Mouse (Mus musculus) heart, postnatal 0 days (tissue): ENCODE measurements at regions not wholly inside any gene's neighbourhood (a gene's known extent, or its start where the extent isn't known, plus 50 kb on each side); places are given as distances from the start of the nearest gene placed in this dataset.

Experiments
- ATAC-seq: fragments of 200-750 bp; cut with Nextera tagmentation; 2 replicates; pipeline ENCODE4 v1.8.0; 2017; ENCODE audit warnings: low read depth, moderate number of reproducible peaks, moderate library complexity; ENCODE audit not compliant: insufficient read depth
- DNase-seq: peaks from one replicate; pipeline ENCODE4 v3.0.0-alpha.2; 2016; ENCODE audit warnings: low spot score
- H3K27ac ChIP-seq: fragments of 300-500 bp; sonication (generic); 2 replicates; pipeline ENCODE4 v1.5.1; 2014; ENCODE audit warnings: low read depth, mild to moderate bottlenecking
- H3K27me3 ChIP-seq: fragments of 300-500 bp; sonication (generic); 2 replicates; pipeline ENCODE4 v1.6.1; 2014; ENCODE audit warnings: low read length, mixed read lengths; ENCODE audit not compliant: control insufficient read depth, insufficient read depth
- H3K36me3 ChIP-seq: fragments of 300-500 bp; sonication (generic); replicated peaks from 2 replicates; pipeline ENCODE4 v1.6.1; 2014; ENCODE audit warnings: low read length, mixed read lengths; ENCODE audit not compliant: control insufficient read depth, insufficient read depth
- H3K4me1 ChIP-seq: fragments of 300-500 bp; sonication (generic); 2 replicates; pipeline ENCODE4 v1.6.1; 2014; ENCODE audit warnings: antibody characterized with exemption; ENCODE audit not compliant: control insufficient read depth, insufficient read depth
- H3K4me2 ChIP-seq: fragments of 300-500 bp; sonication (generic); 2 replicates; pipeline ENCODE4 v1.6.1; 2014; ENCODE audit warnings: low read depth, mild to moderate bottlenecking, low read length, moderate library complexity
- H3K4me3 ChIP-seq: fragments of 300-500 bp; sonication (generic); 2 replicates; pipeline ENCODE4 v1.5.1; 2014; ENCODE audit warnings: low read depth, low read length
- H3K9ac ChIP-seq: fragments of 300-500 bp; sonication (generic); replicated peaks from 2 replicates; pipeline ENCODE4 v1.6.1; 2014; ENCODE audit warnings: low read depth, low read length, mixed read lengths
- H3K9me3 ChIP-seq: fragments of 300-500 bp; sonication (generic); replicated peaks from 2 replicates; pipeline ENCODE4 v1.6.1; 2016; ENCODE audit warnings: low read length; ENCODE audit not compliant: control insufficient read depth
- CTCF ChIP-seq: IDR thresholded peaks from 2 replicates; pipeline ENCODE4 v1.5.1; 2016; ENCODE audit warnings: antibody characterized with exemption, control low read depth, low read depth
- EP300 ChIP-seq: IDR thresholded peaks from 2 replicates; pipeline ENCODE4 v1.6.1; 2016; ENCODE audit warnings: antibody characterized with exemption, low read depth
- WGBS: fragments of 180-500 bp; shearing (Covaris S2); extraction: QIAGEN DNeasy Blood & Tissue Kit; methylation state at CpG from one replicate; pipeline ENCODE4 v1.1.7; 2014; 5-methylcytosine and 5-hydroxymethylcytosine counted together

GRCm38 (mm10) chr3:20590143-20590542 lies 223.2 kb upstream of the Agtr1b start:
- no peak for DNase-seq
- TF ChIP-seq CTCF (peak; percentile 86), EP300 (no peak)
- Histone ChIP-seq H3K36me3 (no peaks in the 10 kb centered on the region), H3K27me3 (no peaks in the 10 kb centered on the region), H3K4me3 (no peak overlapping the region), H3K9me3 (no peaks in the 10 kb centered on the region), H3K9ac (no peak overlapping the region), H3K4me2 (no peak overlapping the region), H3K4me1 (peaks cover 5% of the 10 kb centered on the region; the same call in 1 of the 2 replicates), H3K27ac (no peak overlapping the region)
- 32% methylated on average over 2 of the region's 2 CpGs for WGBS
- ATAC-seq, result no peak

GRCm38 (mm10) chr3:20551563-20551962 lies 184.6 kb upstream of the Agtr1b start:
- H3K27me3 ChIP-seq, result no peaks in the 10 kb centered on the region
- H3K9ac ChIP-seq, result no peak overlapping the region
- peak; percentile 46 for TF ChIP-seq CTCF
- TF ChIP-seq EP300, result no peak
- H3K4me1 ChIP-seq, result no peaks in the 10 kb centered on the region
- DNase-seq, result no peak
- ATAC-seq, result no peak
- no peaks in the 10 kb centered on the region for H3K36me3 ChIP-seq
- WGBS, result 28% methylated on average over 2 of the region's 2 CpGs
- no peak overlapping the region for H3K4me2 ChIP-seq
- H3K4me3 ChIP-seq, result no peak overlapping the region
- H3K9me3 ChIP-seq, result no peaks in the 10 kb centered on the region
- H3K27ac ChIP-seq, result no peak overlapping the region

GRCm38 (mm10) chr3:20543991-20544390 lies 177.0 kb upstream of the Agtr1b start:
- H3K9ac ChIP-seq, result no peak overlapping the region

GRCm38 (mm10) chr3:20538492-20539004 lies 171.6 kb upstream of the Agtr1b start:
- ATAC-seq (no peak), DNase-seq (no peak)
- no peaks in the 10 kb centered on the region for H3K27me3 ChIP-seq
- no peaks in the 10 kb centered on the region for H3K4me1 ChIP-seq
- TF ChIP-seq EP300 (no peak), CTCF (no peak)
- H3K9me3 ChIP-seq, result 0 out of 2 replicates have a peak, but pooled peaks cover 3% of the 10 kb centered on the region
- no peak overlapping the region for H3K4me3 ChIP-seq
- H3K27ac ChIP-seq, result no peak overlapping the region
- H3K36me3 ChIP-seq, result no peaks in the 10 kb centered on the region
- H3K9ac ChIP-seq, result no peak overlapping the region
- H3K4me2 ChIP-seq, result no peak overlapping the region
- WGBS, result 64% methylated on average over 4 of the region's 4 CpGs

More at GRCm38 (mm10) chr3:20543991-20544390, 177.0 kb upstream of the Agtr1b start:
- DNase-seq (no peak), ATAC-seq (no peak)
- no peak overlapping the region for H3K4me3 ChIP-seq
- H3K4me2 ChIP-seq, result no peak overlapping the region
- no peaks in the 10 kb centered on the region for H3K4me1 ChIP-seq
- H3K36me3 ChIP-seq, result no peaks in the 10 kb centered on the region
- no peaks in the 10 kb centered on the region for H3K9me3 ChIP-seq
- no peaks in the 10 kb centered on the region for H3K27me3 ChIP-seq
- no peak overlapping the region for H3K27ac ChIP-seq
- WGBS, result 64% methylated on average over 7 of the region's 7 CpGs
- TF ChIP-seq EP300, result no peak
- no peak for TF ChIP-seq CTCF

GRCm38 (mm10) chr3:20520738-20521137 lies 153.8 kb upstream of the Agtr1b start:
- no peaks in the 10 kb centered on the region for H3K4me1 ChIP-seq
- no peak overlapping the region for H3K27ac ChIP-seq
- ATAC-seq (no peak), DNase-seq (no peak)
- TF ChIP-seq CTCF (peak; percentile 73), EP300 (no peak)
- no peaks in the 10 kb centered on the region for H3K27me3 ChIP-seq
- 46% methylated on average over 6 of the region's 6 CpGs for WGBS
- H3K36me3 ChIP-seq, result no peaks in the 10 kb centered on the region
- H3K4me3 ChIP-seq, result no peak overlapping the region
- no peak overlapping the region for H3K9ac ChIP-seq
- no peaks in the 10 kb centered on the region for H3K9me3 ChIP-seq
- H3K4me2 ChIP-seq, result no peak overlapping the region

- no peaks in the 10 kb centered on the region for H3K36me3 ChIP-seq
- WGBS, result 0% methylated on average over 2 of the region's 2 CpGs
- peak; percentile 39; the same call in 1 of the 2 replicates for ATAC-seq
These were observed 142.2 kb upstream of the Agtr1b start for GRCm38 (mm10) chr3:20509192-20509591.

More at GRCm38 (mm10) chr3:20509192-20509591, 142.2 kb upstream of the Agtr1b start:
- Histone ChIP-seq H3K9me3 (no peaks in the 10 kb centered on the region), H3K9ac (no peak overlapping the region), H3K27me3 (no peaks in the 10 kb centered on the region), H3K4me3 (no peak overlapping the region), H3K4me1 (no peaks in the 10 kb centered on the region), H3K4me2 (no peak overlapping the region), H3K27ac (no peak overlapping the region)
- peak; percentile 66 for DNase-seq
- TF ChIP-seq CTCF, result peak; percentile 74
- TF ChIP-seq EP300, result no peak
